Mouse (Mus musculus) spleen, adult 12 weeks (tissue): ENCODE measurements around the gene 4930523C07Rik.

Source experiments
- DNase-seq: peaks from one replicate; pipeline ENCODE4 v3.0.0; 2022; ENCODE audit warnings: low spot score

The 4930523C07Rik gene

DNA sequence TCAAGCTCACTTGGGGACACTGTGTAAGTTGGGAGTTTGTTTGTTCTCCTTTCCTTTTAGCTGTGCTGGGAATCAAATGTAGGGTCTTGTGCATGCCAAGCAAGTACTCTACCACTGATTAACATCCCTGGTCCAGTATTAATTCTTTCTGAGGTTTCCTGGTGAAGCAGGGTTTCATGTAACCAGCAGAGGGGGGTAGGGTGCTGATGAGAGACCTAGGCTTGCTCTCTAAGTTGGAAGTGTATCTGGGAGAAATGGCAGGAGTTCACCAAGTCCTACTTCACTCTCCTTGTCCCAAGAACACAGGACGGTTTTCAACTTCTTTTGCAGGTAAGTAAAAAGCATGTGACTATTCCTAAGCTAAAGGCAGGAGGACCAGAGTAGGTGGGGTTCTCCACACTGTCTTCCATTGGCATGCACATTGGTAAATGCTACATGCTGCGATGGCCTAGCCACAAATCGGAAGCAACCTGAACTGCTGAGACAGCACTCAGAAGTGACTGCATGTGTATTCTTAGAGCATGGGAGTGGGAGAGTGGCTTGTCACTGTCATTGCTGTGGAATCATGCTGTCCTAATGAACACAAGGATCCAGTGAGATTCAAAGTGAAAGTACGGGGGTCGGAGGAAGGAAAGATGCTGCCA lies 55.6 kb downstream of the 4930523C07Rik start:
- no peak for DNase-seq

DNA sequence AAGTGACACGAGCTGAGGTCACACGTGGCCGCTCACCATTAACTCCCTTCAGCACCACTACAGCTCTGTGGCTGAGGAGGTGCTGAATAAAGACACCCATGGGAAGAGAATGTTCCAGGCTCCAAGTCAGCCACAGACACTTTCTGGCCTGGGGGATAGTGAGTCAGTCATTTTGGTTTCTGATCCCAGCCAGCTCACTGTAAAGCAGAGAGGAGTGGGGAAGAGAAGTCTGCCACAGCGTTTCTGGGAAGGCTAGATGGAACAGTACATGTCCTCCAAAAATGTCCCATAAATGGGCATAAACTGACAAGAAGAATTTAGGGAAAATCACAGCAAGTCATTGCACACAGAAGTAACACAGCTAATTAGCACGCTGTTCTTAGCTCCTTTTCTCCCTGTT lies 56.8 kb downstream of the 4930523C07Rik start:
- no peak for DNase-seq

DNA sequence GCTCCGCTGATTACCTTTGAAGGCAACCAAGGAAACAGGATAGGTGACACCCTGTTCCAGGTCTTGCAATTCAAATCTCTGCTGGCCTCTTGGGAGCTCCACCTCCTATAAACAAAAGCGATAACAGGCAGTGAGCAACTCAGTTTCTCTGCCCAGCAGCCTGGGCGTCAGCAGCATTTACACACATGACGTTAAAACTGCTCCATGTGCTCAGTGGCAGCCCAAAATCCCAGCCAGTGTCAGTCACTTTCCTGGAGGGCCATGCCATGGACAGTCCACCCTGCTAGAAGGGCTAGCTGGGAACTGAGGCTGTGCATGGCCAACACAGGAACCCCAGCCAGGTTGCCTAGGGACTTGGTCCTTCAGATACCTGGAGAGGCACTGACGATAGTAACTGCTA lies 61.2 kb downstream of the 4930523C07Rik start:
- no peak for DNase-seq

DNA sequence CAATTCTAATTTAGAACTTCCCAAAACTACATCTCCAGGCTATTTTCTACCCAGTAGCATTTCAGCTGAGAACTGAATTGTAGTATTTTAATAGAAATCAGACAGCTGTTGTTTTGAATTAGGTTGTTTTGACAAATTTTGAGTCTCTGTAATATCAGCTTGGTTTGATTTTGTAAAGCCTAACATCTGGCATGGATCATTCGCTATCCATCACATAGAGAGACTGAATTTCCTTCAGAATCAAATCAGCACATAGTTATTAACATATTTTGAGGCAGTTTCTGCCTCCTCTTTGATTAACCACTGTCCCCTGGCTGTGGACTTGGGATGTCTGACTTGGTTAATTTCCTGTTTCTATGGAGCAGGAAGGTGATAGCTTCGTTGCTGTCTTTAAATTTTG lies 64.4 kb downstream of the 4930523C07Rik start:
- no peak for DNase-seq

DNA sequence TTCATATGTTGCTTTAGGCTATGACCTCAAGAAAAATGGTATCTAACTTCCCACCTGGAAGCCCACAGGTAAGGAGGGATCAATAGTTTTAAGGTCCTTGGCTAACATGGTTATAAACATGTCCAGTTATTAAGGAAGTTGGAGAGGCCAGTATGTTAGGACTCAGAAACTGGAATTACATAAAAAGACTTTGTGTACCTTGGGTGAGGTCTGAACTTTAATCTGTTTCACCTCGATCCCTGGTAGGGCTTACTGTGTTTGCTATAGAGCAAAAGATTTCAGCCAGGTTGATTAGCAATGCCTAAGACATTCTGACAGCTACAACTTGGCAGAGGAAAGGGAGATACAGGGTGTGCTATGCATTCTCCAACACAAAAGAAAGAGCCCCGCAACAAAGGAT lies 79.8 kb downstream of the 4930523C07Rik start:
- no peak for DNase-seq
